Mouse (Mus musculus) heart, postnatal 0 days (tissue): ENCODE data around the gene Smarcb1. TPM values are rescaled to one million over a fixed set of nuclear protein-coding genes. Genes with fewer than 3 reads are reported as not detected.
"Not testable (repeated sequence)": the region's sequence is repeated elsewhere in the genome, so short reads cannot be mapped to it uniquely, and the experiment has no call there.

ENCODE experiments used
- ATAC-seq: fragments of 200-750 bp; cut with Nextera tagmentation; 2 replicates; pipeline ENCODE4 v1.8.0; 2017; ENCODE audit warnings: low read depth, moderate number of reproducible peaks, moderate library complexity; ENCODE audit not compliant: insufficient read depth
- DNase-seq: peaks from one replicate; pipeline ENCODE4 v3.0.0-alpha.2; 2016; ENCODE audit warnings: low spot score
- H3K27ac ChIP-seq: fragments of 300-500 bp; sonication (generic); 2 replicates; pipeline ENCODE4 v1.5.1; 2014; ENCODE audit warnings: low read depth, mild to moderate bottlenecking
- H3K27me3 ChIP-seq: fragments of 300-500 bp; sonication (generic); 2 replicates; pipeline ENCODE4 v1.6.1; 2014; ENCODE audit warnings: low read length, mixed read lengths; ENCODE audit not compliant: control insufficient read depth, insufficient read depth
- H3K36me3 ChIP-seq: fragments of 300-500 bp; sonication (generic); replicated peaks from 2 replicates; pipeline ENCODE4 v1.6.1; 2014; ENCODE audit warnings: low read length, mixed read lengths; ENCODE audit not compliant: control insufficient read depth, insufficient read depth
- H3K4me1 ChIP-seq: fragments of 300-500 bp; sonication (generic); 2 replicates; pipeline ENCODE4 v1.6.1; 2014; ENCODE audit warnings: antibody characterized with exemption; ENCODE audit not compliant: control insufficient read depth, insufficient read depth
- H3K4me2 ChIP-seq: fragments of 300-500 bp; sonication (generic); 2 replicates; pipeline ENCODE4 v1.6.1; 2014; ENCODE audit warnings: low read depth, mild to moderate bottlenecking, low read length, moderate library complexity
- H3K4me3 ChIP-seq: fragments of 300-500 bp; sonication (generic); 2 replicates; pipeline ENCODE4 v1.5.1; 2014; ENCODE audit warnings: low read depth, low read length
- H3K9ac ChIP-seq: fragments of 300-500 bp; sonication (generic); replicated peaks from 2 replicates; pipeline ENCODE4 v1.6.1; 2014; ENCODE audit warnings: low read depth, low read length, mixed read lengths
- H3K9me3 ChIP-seq: fragments of 300-500 bp; sonication (generic); replicated peaks from 2 replicates; pipeline ENCODE4 v1.6.1; 2016; ENCODE audit warnings: low read length; ENCODE audit not compliant: control insufficient read depth
- CTCF ChIP-seq: IDR thresholded peaks from 2 replicates; pipeline ENCODE4 v1.5.1; 2016; ENCODE audit warnings: antibody characterized with exemption, control low read depth, low read depth
- EP300 ChIP-seq: IDR thresholded peaks from 2 replicates; pipeline ENCODE4 v1.6.1; 2016; ENCODE audit warnings: antibody characterized with exemption, low read depth
- WGBS: fragments of 180-500 bp; shearing (Covaris S2); extraction: QIAGEN DNeasy Blood & Tissue Kit; methylation state at CpG from one replicate; pipeline ENCODE4 v1.1.7; 2014; 5-methylcytosine and 5-hydroxymethylcytosine counted together
- polyA plus RNA-seq: library from polyadenylated mRNA; unstranded; fragments of >200 nt; fragmentation: Nextera tagmentation; extraction: Ambion mirVana; gene quantifications from 2 replicates; pipeline ENCODE4 v1.2.1, GENCODE M21; 2015
- total RNA-seq: library from RNA; depleted of rRNA; stranded (reverse); fragments of >200 nt; gene quantifications from 2 replicates; pipeline ENCODE4 v1.2.3, GENCODE M21; 2014; ENCODE audit warnings: low replicate concordance

Gene Smarcb1
- total and polyA plus RNA-seq, 2 experiments from 2014 or later = 45.7 to 63.9 TPM

- H3K4me3 ChIP-seq = peak within 1 kb of the TSS; percentile 42
- no peak within 1 kb of the TSS for H3K27ac ChIP-seq
- peak; percentile 96 for DNase-seq
- H3K36me3 ChIP-seq = peaks cover 26% of the 10 kb centered on the region
- no peak for TF ChIP-seq EP300
- TF ChIP-seq CTCF = no peak
- H3K4me1 ChIP-seq = peaks cover 10% of the 10 kb centered on the region
- H3K27me3 ChIP-seq = no peaks in the 10 kb centered on the region
- peak within 1 kb of the TSS; percentile 70 for H3K4me2 ChIP-seq
- H3K9me3 ChIP-seq = no peaks in the 10 kb centered on the region
- peak; percentile 98 for ATAC-seq
- no peak within 1 kb of the TSS; the same call in 1 of the 2 replicates for H3K9ac ChIP-seq
- WGBS = 2% methylated on average over 51 of the region's 51 CpGs
These were observed 28.2 kb downstream of the Smarcb1 start, which contains the start of gene Derl3 for GRCm38 (mm10) chr10:75893089-75893750. Derl3 (plus strand) TSS chr10:75893413.

- Histone ChIP-seq H3K36me3 (no peaks in the 10 kb centered on the region), H3K9me3 (no peaks in the 10 kb centered on the region), H3K4me2 (no peak overlapping the region), H3K4me1 (peaks cover 8% of the 10 kb centered on the region), H3K27me3 (no peaks in the 10 kb centered on the region), H3K4me3 (no peak overlapping the region), H3K9ac (no peak overlapping the region), H3K27ac (no peak overlapping the region)
- ATAC-seq = no peak
- no peak for DNase-seq
- TF ChIP-seq EP300 = no peak
- no peak for TF ChIP-seq CTCF
- 39% methylated on average over 8 of the region's 8 CpGs for WGBS
These were observed 31.8 kb downstream of the Smarcb1 start for GRCm38 (mm10) chr10:75889406-75890153.

GRCm38 (mm10) chr10:75887504-75887903 is 33.9 kb downstream of the Smarcb1 start:
- H3K36me3 ChIP-seq, H3K4me2 ChIP-seq, H3K27ac ChIP-seq, DNase-seq, H3K9me3 ChIP-seq, H3K4me3 ChIP-seq, ATAC-seq, H3K4me1 ChIP-seq, H3K9ac ChIP-seq, H3K27me3 ChIP-seq: not testable (repeated sequence)
- 84% methylated on average over 4 of the region's 5 CpGs for WGBS

GRCm38 (mm10) chr10:75884742-75885141 is 36.7 kb downstream of the Smarcb1 start:
- Histone ChIP-seq H3K36me3 (no peaks in the 10 kb centered on the region), H3K4me3 (no peak overlapping the region), H3K4me1 (no peaks in the 10 kb centered on the region), H3K9me3 (no peaks in the 10 kb centered on the region), H3K9ac (no peak overlapping the region), H3K27ac (no peak overlapping the region), H3K4me2 (no peak overlapping the region), H3K27me3 (no peaks in the 10 kb centered on the region)
- TF ChIP-seq EP300 (no peak), CTCF (no peak)
- DNase-seq (no peak), ATAC-seq (no peak)
- 93% methylated on average over 8 of the region's 8 CpGs for WGBS

GRCm38 (mm10) chr10:75883232-75883552 is 38.2 kb downstream of the Smarcb1 start:
- Histone ChIP-seq H3K4me3 (0 out of 2 replicates have a peak overlapping the region, but pooled peaks have one; percentile 6), H3K9ac (no peak overlapping the region), H3K4me2 (peak overlapping the region; percentile 34), H3K27me3 (no peaks in the 10 kb centered on the region), H3K27ac (no peak overlapping the region), H3K9me3 (no peaks in the 10 kb centered on the region), H3K36me3 (no peaks in the 10 kb centered on the region), H3K4me1 (no peaks in the 10 kb centered on the region)
- DNase-seq (peak; percentile 82), ATAC-seq (peak; percentile 72)
- under 1% methylated on average over 10 of the region's 10 CpGs for WGBS
- TF ChIP-seq EP300 (no peak), CTCF (peak; percentile 78)
